Mouse (Mus musculus) liver, postnatal 0 days (tissue): ENCODE data around the gene Hist3h2ba.

Experiments
- CTCF ChIP-seq: sonication (generic); IDR thresholded peaks from 2 replicates; pipeline ENCODE4 v1.5.1; 2016; ENCODE audit warnings: antibody characterized with exemption, low read depth
- EP300 ChIP-seq: IDR thresholded peaks from 2 replicates; pipeline ENCODE4 v1.6.1; 2016; ENCODE audit warnings: antibody characterized with exemption, low read depth, mild to moderate bottlenecking

DNA sequence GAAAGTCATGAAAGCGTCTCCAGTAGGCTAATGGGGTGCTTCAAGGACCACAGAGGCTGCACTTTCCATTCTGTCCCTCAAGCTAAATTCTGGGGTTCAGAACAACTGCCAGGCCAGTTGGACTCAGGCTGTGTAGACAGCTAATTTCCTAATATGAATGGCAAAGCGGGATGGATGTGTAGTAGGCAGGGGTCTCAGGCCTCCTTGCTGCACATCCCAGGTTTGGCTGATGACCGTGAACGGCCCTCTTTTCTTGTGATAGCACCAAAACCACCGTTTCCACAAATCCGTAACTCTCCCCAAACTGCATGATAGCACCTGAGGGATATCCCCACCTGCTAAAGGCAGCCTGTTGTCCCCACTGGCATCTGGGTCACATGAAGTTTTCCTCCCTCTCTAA, 9.8 kb downstream of the Hist3h2ba start:
- TF ChIP-seq CTCF (no peak), EP300 (no peak)
